Mouse (Mus musculus) olfactory bulb, adult 2 months (tissue): Measurements from ENCODE around the gene Mycbp. TPM values are rescaled to one million over a fixed set of nuclear protein-coding genes. Genes with fewer than 3 reads are reported as not detected.

Source experiments
- H3K27ac ChIP-seq: fragments of 200-500 bp; 2 replicates; pipeline ENCODE4 v1.5.1; 2012; ENCODE audit warnings: low read depth, low read length; ENCODE audit not compliant: insufficient read depth
- H3K4me1 ChIP-seq: fragments of 200-500 bp; 2 replicates; pipeline ENCODE4 v1.6.1; 2012; ENCODE audit warnings: low read length; ENCODE audit not compliant: control insufficient read depth, insufficient read depth
- H3K4me3 ChIP-seq: fragments of 200-500 bp; 2 replicates; pipeline ENCODE4 v1.5.1; 2012; ENCODE audit warnings: mild to moderate bottlenecking, low read depth, low read length, moderate library complexity; ENCODE audit not compliant: insufficient read depth
- CTCF ChIP-seq: fragments of 200-500 bp; IDR thresholded peaks from 2 replicates; pipeline ENCODE4 v1.5.1; 2012; ENCODE audit warnings: low read depth, mild to moderate bottlenecking, low read length, moderate library complexity; ENCODE audit not compliant: insufficient read depth
- POLR2A ChIP-seq: fragments of 200-500 bp; IDR thresholded peaks from 2 replicates; pipeline ENCODE4 v1.6.1; 2012; ENCODE audit warnings: mild to moderate bottlenecking, low read depth, low read length, moderate library complexity; ENCODE audit not compliant: insufficient read depth
- WGBS: fragments of 180-500 bp; shearing (Covaris S2); methylation state at CpG from one replicate; pipeline ENCODE4 v1.1.7; 2018; 5-methylcytosine and 5-hydroxymethylcytosine counted together
- polyA plus RNA-seq: library from polyadenylated mRNA; stranded (reverse); fragments of >200 nt; gene quantifications from 2 replicates; pipeline ENCODE4 v1.2.4, GENCODE M21; 2012; ENCODE audit warnings: low replicate concordance; ENCODE audit not compliant: missing spikeins, insufficient read depth, insufficient read length

The Mycbp gene
- not detected in 2 replicates for polyA plus RNA-seq

GRCm38 (mm10) chr4:123904333-123905125, at the start of gene Mycbp:
Gene Mycbp, plus strand, starts transcription at chr4:123904832.
- no peaks in the 10 kb centered on the region for H3K4me1 ChIP-seq
- 1% methylated on average over 49 of the region's 49 CpGs for WGBS
- TF ChIP-seq POLR2A = peak; percentile 63; the same call in 1 of the 2 replicates
- no peak for TF ChIP-seq CTCF
- H3K4me3 ChIP-seq = peak within 1 kb of the TSS; percentile 77
- H3K27ac ChIP-seq = peak within 1 kb of the TSS; percentile 68

- Histone ChIP-seq H3K27ac (no peak overlapping the region), H3K4me3 (no peak overlapping the region), H3K4me1 (no peaks in the 10 kb centered on the region)
- 67% methylated on average over 4 of the region's 4 CpGs for WGBS
- no peak for TF ChIP-seq CTCF
- TF ChIP-seq POLR2A = no peak
Observed at GRCm38 (mm10) chr4:123856888-123857287, 47.7 kb upstream of the Mycbp start.

- H3K4me1 ChIP-seq = no peaks in the 10 kb centered on the region
- TF ChIP-seq POLR2A (no peak), CTCF (no peak)
- WGBS = 87% methylated on average over 7 of the region's 7 CpGs
- H3K27ac ChIP-seq = no peak overlapping the region
- H3K4me3 ChIP-seq = no peak overlapping the region
Observed at GRCm38 (mm10) chr4:123858090-123858489, 46.5 kb upstream of the Mycbp start.

GRCm38 (mm10) chr4:123859379-123859778, 45.3 kb upstream of the Mycbp start, which contains the start of gene 4933427I04Rik:
Gene 4933427I04Rik, plus strand, starts transcription at chr4:123859679.
- TF ChIP-seq POLR2A (no peak), CTCF (no peak)
- Histone ChIP-seq H3K4me1 (no peaks in the 10 kb centered on the region), H3K27ac (no peak within 1 kb of the TSS), H3K4me3 (no peak within 1 kb of the TSS)
- WGBS = 86% methylated on average over 3 of the region's 3 CpGs

DNA sequence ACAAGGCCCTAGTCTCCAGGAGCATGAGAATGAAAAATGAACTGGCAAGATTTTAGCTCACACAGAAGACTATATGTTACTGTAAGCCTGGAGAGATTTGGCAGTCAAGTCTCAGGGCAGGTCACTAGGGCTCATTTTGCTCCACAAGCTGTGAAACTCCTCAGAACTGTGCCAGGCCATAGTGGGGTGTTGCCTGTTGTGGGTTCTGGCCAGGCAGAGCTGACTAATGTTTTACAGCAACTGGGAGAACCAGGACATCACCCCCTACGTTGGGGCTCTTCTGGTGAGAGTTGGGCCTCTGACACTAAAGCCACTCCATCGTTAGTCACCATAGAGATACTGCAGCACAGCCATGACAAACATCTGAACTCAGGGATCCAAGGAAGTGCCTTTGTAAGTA, 44.8 kb upstream of the Mycbp start:
- WGBS = 54% methylated on average over 2 of the region's 2 CpGs
- TF ChIP-seq POLR2A (no peak), CTCF (no peak)
- Histone ChIP-seq H3K27ac (no peak overlapping the region), H3K4me3 (no peak overlapping the region), H3K4me1 (no peaks in the 10 kb centered on the region)

- Histone ChIP-seq H3K4me1 (no peaks in the 10 kb centered on the region), H3K4me3 (no peak overlapping the region), H3K27ac (no peak overlapping the region)
- 84% methylated on average over 5 of the region's 5 CpGs for WGBS
- TF ChIP-seq POLR2A = no peak
- no peak for TF ChIP-seq CTCF
Observed at GRCm38 (mm10) chr4:123860621-123861020, 44.0 kb upstream of the Mycbp start.

DNA sequence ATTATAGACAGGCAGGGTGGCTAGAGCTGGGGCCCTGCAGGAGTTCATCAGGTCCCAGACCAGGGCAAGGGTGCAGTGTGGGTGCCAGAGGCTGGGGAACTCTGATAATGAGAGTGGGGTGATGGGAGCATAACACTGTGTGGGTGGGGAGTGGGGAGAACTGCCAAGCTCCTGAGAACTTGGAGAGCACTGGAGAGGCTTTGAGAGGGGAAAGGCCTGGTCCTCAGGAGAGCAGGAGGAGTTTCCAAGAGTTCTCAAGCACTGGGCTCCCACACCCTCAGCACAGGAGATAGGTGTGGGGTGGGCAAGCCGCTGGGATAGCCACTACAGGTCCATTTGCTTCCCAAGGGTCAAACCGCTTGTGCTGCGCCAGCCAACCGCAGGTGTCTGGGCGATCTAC, 10.9 kb upstream of the Mycbp start:
- H3K4me3 ChIP-seq = no peak overlapping the region
- no peak overlapping the region for H3K27ac ChIP-seq
- peaks cover 4% of the 10 kb centered on the region; the same call in 1 of the 2 replicates for H3K4me1 ChIP-seq
- TF ChIP-seq CTCF = no peak
- TF ChIP-seq POLR2A = no peak
- WGBS = 93% methylated on average over 5 of the region's 5 CpGs

- peaks cover 4% of the 10 kb centered on the region; the same call in 1 of the 2 replicates for H3K4me1 ChIP-seq
- H3K4me3 ChIP-seq = no peak overlapping the region
- no peak overlapping the region for H3K27ac ChIP-seq
- TF ChIP-seq POLR2A = no peak
- TF ChIP-seq CTCF = no peak
- 88% methylated on average over 4 of the region's 4 CpGs for WGBS
Observed at GRCm38 (mm10) chr4:123894295-123894694, 10.3 kb upstream of the Mycbp start.

GRCm38 (mm10) chr4:123898696-123899095, 5.9 kb upstream of the Mycbp start:
- Histone ChIP-seq H3K4me1 (peaks cover 2% of the 10 kb centered on the region; the same call in 1 of the 2 replicates), H3K4me3 (no peak overlapping the region), H3K27ac (no peak overlapping the region)
- WGBS = 6% methylated on average over 5 of the region's 5 CpGs
- TF ChIP-seq CTCF (no peak), POLR2A (no peak)
